Mouse (Mus musculus): ENCODE results near the gene Gm49395. TPM values are rescaled to one million over a fixed set of nuclear protein-coding genes. Genes with fewer than 3 reads are reported as not detected.

Gm49395 gene
- total and polyA plus RNA-seq, 3 experiments = 1.2 TPM; not detected in 2

- no peak for DNase-seq (ENCODE audit: low spot score)
- Histone ChIP-seq H3K27me3 (ENCODE audit: insufficient read depth, low read length) (no peaks in the 10 kb centered on the region), H3K9me3 (replicated peaks) (no peaks in the 10 kb centered on the region), H3K4me3 (ENCODE audit: low read depth, low read length) (peak overlapping the region; percentile 97), H3K36me3 (replicated peaks) (peaks cover 32% of the 10 kb centered on the region), H3K4me1 (ENCODE audit: insufficient read depth, low read depth, low read length) (peaks cover 44% of the 10 kb centered on the region)
- no peak for ATAC-seq (ENCODE audit: extremely low read depth, insufficient number of reproducible peaks, low FRiP score, poor library complexity, severe bottlenecking)
- TF ChIP-seq GATA2 (IDR thresholded peaks at IDR 0.05; ENCODE audit: borderline replicate concordance, low read depth, low read length) (no peak), CTCF (IDR thresholded peaks at IDR 0.05; ENCODE audit: low read depth, low read length) (no peak), POLR2AphosphoS5 (IDR thresholded peaks at IDR 0.05; ENCODE audit: insufficient replicate concordance, low read depth, low read length) (no peak), TAL1 (conservative IDR thresholded peaks at IDR 0.05; ENCODE audit: low read depth, low read length) (no peak), GATA1 (IDR thresholded peaks at IDR 0.05; ENCODE audit: borderline replicate concordance, low read length) (no peak)
Observed at GRCm38 (mm10) chr13:115089020-115089394, 12.7 kb downstream of the Gm49395 start.

GRCm38 (mm10) chr13:115085974-115086373 is 15.7 kb downstream of the Gm49395 start:
- H3K4me1 ChIP-seq (ENCODE audit: insufficient read depth, low read depth, low read length) = peaks cover 32% of the 10 kb centered on the region
- no peaks in the 10 kb centered on the region for H3K9me3 ChIP-seq (replicated peaks)
- H3K36me3 ChIP-seq (replicated peaks) = peaks cover 32% of the 10 kb centered on the region
- ATAC-seq (ENCODE audit: extremely low read depth, insufficient number of reproducible peaks, low FRiP score, poor library complexity, severe bottlenecking) = no peak
- no peak overlapping the region for H3K4me3 ChIP-seq (ENCODE audit: low read depth, low read length)
- H3K27me3 ChIP-seq (ENCODE audit: insufficient read depth, low read length) = no peaks in the 10 kb centered on the region
- DNase-seq (ENCODE audit: low spot score) = no peak
- TF ChIP-seq GATA1 (IDR thresholded peaks at IDR 0.05; ENCODE audit: borderline replicate concordance, low read length) (no peak), CTCF (IDR thresholded peaks at IDR 0.05; ENCODE audit: low read depth, low read length) (no peak), TAL1 (conservative IDR thresholded peaks at IDR 0.05; ENCODE audit: low read depth, low read length) (no peak), POLR2AphosphoS5 (IDR thresholded peaks at IDR 0.05; ENCODE audit: insufficient replicate concordance, low read depth, low read length) (no peak), GATA2 (IDR thresholded peaks at IDR 0.05; ENCODE audit: borderline replicate concordance, low read depth, low read length) (no peak)

- Histone ChIP-seq H3K9me3 (replicated peaks) (no peaks in the 10 kb centered on the region), H3K27me3 (ENCODE audit: insufficient read depth, low read length) (peaks cover 9% of the 10 kb centered on the region; the same call in 1 of the 2 replicates), H3K4me1 (ENCODE audit: insufficient read depth, low read depth, low read length) (peaks cover 9% of the 10 kb centered on the region), H3K36me3 (replicated peaks) (peaks cover 17% of the 10 kb centered on the region), H3K4me3 (ENCODE audit: low read depth, low read length) (no peak overlapping the region)
- TF ChIP-seq CTCF (IDR thresholded peaks at IDR 0.05; ENCODE audit: low read depth, low read length) = no peak
- TF ChIP-seq GATA1 (IDR thresholded peaks at IDR 0.05; ENCODE audit: borderline replicate concordance, low read length) = no peak
- TF ChIP-seq GATA2 (IDR thresholded peaks at IDR 0.05; ENCODE audit: borderline replicate concordance, low read depth, low read length) = no peak
- TF ChIP-seq TAL1 (conservative IDR thresholded peaks at IDR 0.05; ENCODE audit: low read depth, low read length) = no peak
- no peak for TF ChIP-seq POLR2AphosphoS5 (IDR thresholded peaks at IDR 0.05; ENCODE audit: insufficient replicate concordance, low read depth, low read length)
- ATAC-seq (ENCODE audit: extremely low read depth, insufficient number of reproducible peaks, low FRiP score, poor library complexity, severe bottlenecking) = no peak
- no peak for DNase-seq (ENCODE audit: low spot score)
Observed at GRCm38 (mm10) chr13:115082339-115082738, 19.4 kb downstream of the Gm49395 start.

- Histone ChIP-seq H3K9me3 (replicated peaks) (no peaks in the 10 kb centered on the region), H3K4me3 (ENCODE audit: low read depth, low read length) (no peak overlapping the region), H3K27me3 (ENCODE audit: insufficient read depth, low read length) (peaks cover 10% of the 10 kb centered on the region), H3K4me1 (ENCODE audit: insufficient read depth, low read depth, low read length) (no peaks in the 10 kb centered on the region), H3K36me3 (replicated peaks) (no peaks in the 10 kb centered on the region)
- ATAC-seq (ENCODE audit: extremely low read depth, insufficient number of reproducible peaks, low FRiP score, poor library complexity, severe bottlenecking) (no peak), DNase-seq (ENCODE audit: low spot score) (no peak)
- TF ChIP-seq TAL1 (conservative IDR thresholded peaks at IDR 0.05; ENCODE audit: low read depth, low read length) = no peak
- TF ChIP-seq GATA2 (IDR thresholded peaks at IDR 0.05; ENCODE audit: borderline replicate concordance, low read depth, low read length) = no peak
- TF ChIP-seq CTCF (IDR thresholded peaks at IDR 0.05; ENCODE audit: low read depth, low read length) = no peak
- TF ChIP-seq GATA1 (IDR thresholded peaks at IDR 0.05; ENCODE audit: borderline replicate concordance, low read length) = no peak
- no peak for TF ChIP-seq POLR2AphosphoS5 (IDR thresholded peaks at IDR 0.05; ENCODE audit: insufficient replicate concordance, low read depth, low read length)
Observed at GRCm38 (mm10) chr13:115079996-115080585, 21.6 kb downstream of the Gm49395 start.

GRCm38 (mm10) chr13:115078997-115079685 is 22.6 kb downstream of the Gm49395 start:
- Histone ChIP-seq H3K27me3 (ENCODE audit: insufficient read depth, low read length) (peaks cover 14% of the 10 kb centered on the region), H3K9me3 (replicated peaks) (no peaks in the 10 kb centered on the region), H3K36me3 (replicated peaks) (no peaks in the 10 kb centered on the region), H3K4me1 (ENCODE audit: insufficient read depth, low read depth, low read length) (no peaks in the 10 kb centered on the region), H3K4me3 (ENCODE audit: low read depth, low read length) (no peak overlapping the region)
- DNase-seq (ENCODE audit: low spot score) (no peak), ATAC-seq (ENCODE audit: extremely low read depth, insufficient number of reproducible peaks, low FRiP score, poor library complexity, severe bottlenecking) (no peak)
- no peak for TF ChIP-seq POLR2AphosphoS5 (IDR thresholded peaks at IDR 0.05; ENCODE audit: insufficient replicate concordance, low read depth, low read length)
- no peak for TF ChIP-seq CTCF (IDR thresholded peaks at IDR 0.05; ENCODE audit: low read depth, low read length)
- no peak for TF ChIP-seq TAL1 (conservative IDR thresholded peaks at IDR 0.05; ENCODE audit: low read depth, low read length)
- TF ChIP-seq GATA2 (IDR thresholded peaks at IDR 0.05; ENCODE audit: borderline replicate concordance, low read depth, low read length) = no peak
- TF ChIP-seq GATA1 (IDR thresholded peaks at IDR 0.05; ENCODE audit: borderline replicate concordance, low read length) = no peak

GRCm38 (mm10) chr13:115077346-115078134 is 24.2 kb downstream of the Gm49395 start:
- Histone ChIP-seq H3K4me3 (ENCODE audit: low read depth, low read length) (no peak overlapping the region), H3K27me3 (ENCODE audit: insufficient read depth, low read length) (peaks cover 16% of the 10 kb centered on the region), H3K9me3 (replicated peaks) (no peaks in the 10 kb centered on the region), H3K36me3 (replicated peaks) (no peaks in the 10 kb centered on the region), H3K4me1 (ENCODE audit: insufficient read depth, low read depth, low read length) (no peaks in the 10 kb centered on the region)
- ATAC-seq (ENCODE audit: extremely low read depth, insufficient number of reproducible peaks, low FRiP score, poor library complexity, severe bottlenecking) (no peak), DNase-seq (ENCODE audit: low spot score) (no peak)
- TF ChIP-seq CTCF (IDR thresholded peaks at IDR 0.05; ENCODE audit: low read depth, low read length) (no peak), POLR2AphosphoS5 (IDR thresholded peaks at IDR 0.05; ENCODE audit: insufficient replicate concordance, low read depth, low read length) (no peak), TAL1 (conservative IDR thresholded peaks at IDR 0.05; ENCODE audit: low read depth, low read length) (no peak), GATA1 (IDR thresholded peaks at IDR 0.05; ENCODE audit: borderline replicate concordance, low read length) (no peak), GATA2 (IDR thresholded peaks at IDR 0.05; ENCODE audit: borderline replicate concordance, low read depth, low read length) (no peak)
